In genomic region chr7:45457204-45458060, GRCm38 (mm10) we compare ENCODE assay signal across 8 mouse cellular contexts. TPM values are rescaled to one million over a fixed set of nuclear protein-coding genes. Genes with fewer than 3 reads are reported as not detected.
DNase-seq lines count a peak whose midpoint lies in the region; ATAC-seq and TF ChIP-seq lines count a peak whose summit lies in the region.

No protein-coding gene starts in this region.

- H3K27ac ChIP-seq in gastrocnemius, adult 2 months, result peak overlapping the region; percentile 97
- H3K27ac ChIP-seq in heart, postnatal 0 days (ENCODE audit: low read depth), result peak overlapping the region; percentile 22; the same call in 1 of the 2 replicates
- H3K27ac ChIP-seq in limb, embryonic 13.5 days, result peak overlapping the region; percentile 52; the same call in 1 of the 2 replicates

- peak overlapping the region; percentile 88; the same call in 1 of the 2 replicates for H3K9ac ChIP-seq in heart, postnatal 0 days (replicated peaks; ENCODE audit: low read depth, low read length)
- H3K9ac ChIP-seq in limb, embryonic 13.5 days, result peak overlapping the region; percentile 91

- peak overlapping the region; percentile 81 for H3K4me2 ChIP-seq in heart, postnatal 0 days (ENCODE audit: low read depth, low read length)
- H3K4me2 ChIP-seq in limb, embryonic 13.5 days (replicated peaks), result peak overlapping the region; percentile 88

- intact Hi-C loops in gastrocnemius, adult 2 months (cut with DNase I), result no loop called here

- DNase-seq in gastrocnemius, adult 2 months, result peak; percentile 61
- DNase-seq in gastrocnemius, postnatal 4 days (ENCODE audit: low spot score in 2 of 2), result no peak
- DNase-seq in heart, postnatal 0 days (ENCODE audit: low spot score), result no peak
- peak; percentile 71 for DNase-seq in monocyte, adult 2 months (ENCODE audit: low read depth in 1 of 2, low spot score in 2 of 2)
- DNase-seq in urinary bladder, postnatal 14 days (ENCODE audit: low spot score), result no peak
- DNase-seq in cerebellum, postnatal 4 days (ENCODE audit: low spot score in 2 of 2), result no peak

- peaks cover 55% of the 10 kb centered on the region for H3K36me3 ChIP-seq in heart, postnatal 0 days (replicated peaks; ENCODE audit: control insufficient read depth, insufficient read depth, low read length)
- peaks cover 64% of the 10 kb centered on the region for H3K36me3 ChIP-seq in limb, embryonic 13.5 days

- H3K4me1 ChIP-seq in heart, postnatal 0 days (ENCODE audit: control insufficient read depth, insufficient read depth), result peaks cover 21% of the 10 kb centered on the region
- peaks cover 41% of the 10 kb centered on the region for H3K4me1 ChIP-seq in limb, embryonic 13.5 days

- peak; percentile 53; the same call in 1 of the 2 replicates for TF ChIP-seq EP300 in heart, postnatal 0 days (IDR thresholded peaks at IDR 0.05; ENCODE audit: low read depth)

- no peaks in the 10 kb centered on the region for H3K9me3 ChIP-seq in heart, postnatal 0 days (replicated peaks; ENCODE audit: control insufficient read depth, low read length)
- H3K9me3 ChIP-seq in limb, embryonic 13.5 days, result no peaks in the 10 kb centered on the region

- peak; percentile 22 for ATAC-seq in common myeloid progenitor, adult 5-6 weeks (replicated peaks; ENCODE audit: low read depth, poor library complexity, severe bottlenecking)
- ATAC-seq in heart, postnatal 0 days (ENCODE audit: insufficient read depth, low read depth), result no peak
- ATAC-seq in limb, embryonic 13.5 days (ENCODE audit: low FRiP score, low read depth), result no peak

- WGBS in heart, postnatal 0 days, result 46% methylated on average over 9 of the region's 10 CpGs
- WGBS in limb, embryonic 13.5 days, result 67% methylated on average over 10 of the region's 10 CpGs

- H3K27me3 ChIP-seq in heart, postnatal 0 days (ENCODE audit: control insufficient read depth, insufficient read depth, low read length), result no peaks in the 10 kb centered on the region
- no peaks in the 10 kb centered on the region for H3K27me3 ChIP-seq in limb, embryonic 13.5 days

- peak overlapping the region; percentile 97 for H3K4me3 ChIP-seq in gastrocnemius, adult 2 months
- H3K4me3 ChIP-seq in heart, postnatal 0 days (ENCODE audit: low read depth, low read length), result peak overlapping the region; percentile 74
- H3K4me3 ChIP-seq in limb, embryonic 13.5 days, result peak overlapping the region; percentile 89

- TF ChIP-seq CTCF in gastrocnemius, adult 2 months (IDR thresholded peaks at IDR 0.05), result no peak
- TF ChIP-seq CTCF in heart, postnatal 0 days (IDR thresholded peaks at IDR 0.05; ENCODE audit: low read depth), result no peak

RNA-seq across cellular contexts. Expression of gene Ftl1, which starts 2.3 kb away (rescaled TPM):
- 100 to 1,000 TPM; 122 to 149 TPM for total RNA-seq in gastrocnemius, adult 2 months (2021)
- total RNA-seq in gastrocnemius, postnatal 4 days (2021), result 100 to 1,000 TPM; 339 to 373 TPM
- total RNA-seq in common myeloid progenitor, adult 5-6 weeks (2017), result 650 and 699 TPM in 2 replicates
- total RNA-seq in heart, postnatal 0 days (2014; rRNA removed; ENCODE audit: low replicate concordance), result 1,107 and 1,211 TPM in 2 replicates
- 2,163 and 2,221 TPM in 2 replicates for polyA plus RNA-seq in heart, postnatal 0 days (2015; fragmentation: Nextera tagmentation; extraction: Ambion mirVana)
- polyA plus RNA-seq in limb, embryonic 13.5 days (2015; fragmentation: Nextera tagmentation; extraction: Ambion mirVana), result 5,430 and 5,479 TPM in 2 replicates

RNA-seq across cellular contexts. Expression of gene Bax, which starts 9.3 kb away (rescaled TPM):
- total RNA-seq in gastrocnemius, adult 2 months (2021), result 10 to 100 TPM; 17.6 to 18.4 TPM
- 10 to 100 TPM; 39.3 to 43.8 TPM for total RNA-seq in gastrocnemius, postnatal 4 days (2021)
- 34.0 and 35.6 TPM in 2 replicates for total RNA-seq in common myeloid progenitor, adult 5-6 weeks (2017)
- 48.1 and 88.1 TPM in 2 replicates for total RNA-seq in heart, postnatal 0 days (2014; rRNA removed; ENCODE audit: low replicate concordance)
- 99.2 and 101 TPM in 2 replicates for polyA plus RNA-seq in heart, postnatal 0 days (2015; fragmentation: Nextera tagmentation; extraction: Ambion mirVana)
- 167 and 170 TPM in 2 replicates for polyA plus RNA-seq in limb, embryonic 13.5 days (2015; fragmentation: Nextera tagmentation; extraction: Ambion mirVana)

RNA-seq across cellular contexts. Expression of gene Ruvbl2, which starts 19.5 kb away (rescaled TPM):
- 10 to 100 TPM; 18.2 to 28.1 TPM for total RNA-seq in gastrocnemius, adult 2 months (2021)
- 10 to 100 TPM; 41.4 to 41.8 TPM for total RNA-seq in gastrocnemius, postnatal 4 days (2021)
- 149 and 177 TPM in 2 replicates for total RNA-seq in common myeloid progenitor, adult 5-6 weeks (2017)
- total RNA-seq in heart, postnatal 0 days (2014; rRNA removed; ENCODE audit: low replicate concordance), result 76.9 and 106 TPM in 2 replicates
- polyA plus RNA-seq in heart, postnatal 0 days (2015; fragmentation: Nextera tagmentation; extraction: Ambion mirVana), result 31.0 and 34.2 TPM in 2 replicates
- polyA plus RNA-seq in limb, embryonic 13.5 days (2015; fragmentation: Nextera tagmentation; extraction: Ambion mirVana), result 142 and 144 TPM in 2 replicates

RNA-seq across cellular contexts. Expression of gene Gys1, which starts 22.8 kb away (rescaled TPM):
- total RNA-seq in gastrocnemius, adult 2 months (2021), result 100 to 1,000 TPM; 279 to 365 TPM
- 100 to 1,000 TPM; 114 to 133 TPM for total RNA-seq in gastrocnemius, postnatal 4 days (2021)
- total RNA-seq in common myeloid progenitor, adult 5-6 weeks (2017), result 6.2 and 7.5 TPM in 2 replicates
- 109 and 123 TPM in 2 replicates for total RNA-seq in heart, postnatal 0 days (2014; rRNA removed; ENCODE audit: low replicate concordance)
- 68.3 and 70.4 TPM in 2 replicates for polyA plus RNA-seq in heart, postnatal 0 days (2015; fragmentation: Nextera tagmentation; extraction: Ambion mirVana)
- polyA plus RNA-seq in limb, embryonic 13.5 days (2015; fragmentation: Nextera tagmentation; extraction: Ambion mirVana), result 41.7 and 45.9 TPM in 2 replicates

RNA-seq across cellular contexts. Expression of gene Tulp2, which starts 24.2 kb away (rescaled TPM):
- under 1 TPM in 1 of 2 experiments, not detected in 1; 0.39 TPM for total RNA-seq in gastrocnemius, adult 2 months (2021)
- total RNA-seq in gastrocnemius, postnatal 4 days (2021), result under 1 TPM; 0.17 to 0.36 TPM
- not detected in 2 replicates for total RNA-seq in common myeloid progenitor, adult 5-6 weeks (2017)
- not detected in 2 replicates for total RNA-seq in heart, postnatal 0 days (2014; rRNA removed; ENCODE audit: low replicate concordance)
- polyA plus RNA-seq in heart, postnatal 0 days (2015; fragmentation: Nextera tagmentation; extraction: Ambion mirVana), result 0.15 and 0.20 TPM in 2 replicates
- 1.0 and 1.2 TPM in 2 replicates for polyA plus RNA-seq in limb, embryonic 13.5 days (2015; fragmentation: Nextera tagmentation; extraction: Ambion mirVana)

Comparison
In these comparisons a context has a peak if more than half of its experiments do, and no peak if none do; other contexts are left out.
1. DNase-seq: peak in gastrocnemius, adult 2 months (single experiment) and monocyte, adult 2 months (2 of 2); none in gastrocnemius, postnatal 4 days (0 of 2), heart, postnatal 0 days (single experiment), urinary bladder, postnatal 14 days (single experiment) and cerebellum, postnatal 4 days (0 of 2).
2. H3K27ac ChIP-seq: peak in every context shown above with its lines; median percentile 97 in gastrocnemius, adult 2 months; 52 in limb, embryonic 13.5 days; 22 in heart, postnatal 0 days.
3. Peak in every context shown above with its lines, with median percentiles within 50 percentile points of each other: H3K4me3 ChIP-seq.